Comparison of ENCODE assay signal across 20 mouse cellular contexts in the genomic region with DNA sequence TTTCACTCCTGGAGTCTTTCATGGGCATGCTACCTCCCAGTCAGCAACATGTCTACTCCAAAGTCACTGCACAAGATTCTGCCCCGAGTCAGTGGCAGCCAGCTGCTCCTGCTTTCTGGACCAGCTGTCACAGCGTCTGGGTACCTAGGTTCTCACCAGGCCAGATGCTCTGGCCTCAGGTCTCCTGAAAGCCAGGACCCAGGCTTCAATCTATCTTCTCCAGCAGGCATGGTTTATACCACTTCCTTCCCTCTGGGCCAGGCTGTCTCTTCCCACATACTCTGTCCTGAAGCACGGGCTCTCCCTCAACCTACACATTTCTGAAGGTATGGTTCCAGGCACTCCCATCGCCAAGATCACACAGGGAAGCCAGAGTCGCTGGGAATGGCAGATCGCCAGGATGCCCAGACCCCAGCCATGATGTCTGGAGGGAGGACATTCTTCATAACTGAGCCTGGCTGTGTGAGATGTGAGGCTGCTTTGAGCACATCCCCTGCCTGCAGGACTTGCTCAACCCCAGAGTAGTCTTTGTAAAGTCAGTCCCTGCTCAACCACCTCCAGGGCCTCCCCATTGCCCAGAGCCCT. TPM values are rescaled to one million over a fixed set of nuclear protein-coding genes. Genes with fewer than 3 reads are reported as not detected.
"Had no signal": no experiment of that assay in that cellular context is flagged by ENCODE, and none has a peak within 500 bp of the region (broad histone marks: within the 10 kb centered on the region; RNA-seq: fewer than 3 reads in every experiment).

No protein-coding gene starts in this region.

- H3K4me1 ChIP-seq: midbrain, embryonic 10.5 days; midbrain, embryonic 15.5 days; neural tube, embryonic 13.5 days had no signal

- H3K36me3 ChIP-seq: limb, embryonic 12.5 days; midbrain, embryonic 10.5 days; midbrain, embryonic 15.5 days; neural tube, embryonic 13.5 days; stomach, embryonic 15.5 days had no signal

- H3K27me3 ChIP-seq: limb, embryonic 12.5 days; midbrain, embryonic 15.5 days; neural tube, embryonic 13.5 days; stomach, embryonic 15.5 days had no signal

- DNase-seq: kidney, adult 18-20 months; kidney, postnatal 10 days; kidney, postnatal 4 days; lung, adult 18-20 months; lung, postnatal 36 days; retina, postnatal 1 day; right cerebral cortex, postnatal 4 days; spleen, adult 18-20 months; thymus, adult 2 months; thymus, postnatal 25 days had no signal

- H3K9me3 ChIP-seq: limb, embryonic 12.5 days; midbrain, embryonic 10.5 days; midbrain, embryonic 15.5 days; neural tube, embryonic 13.5 days; stomach, embryonic 15.5 days had no signal

- H3K9ac ChIP-seq: limb, embryonic 12.5 days; liver, embryonic 14.5 days; midbrain, embryonic 15.5 days; neural tube, embryonic 13.5 days; stomach, embryonic 15.5 days had no signal

- ATAC-seq: midbrain, embryonic 15.5 days had no signal

- H3K4me3 ChIP-seq: layer of hippocampus, adult 2 months; limb, embryonic 12.5 days; midbrain, embryonic 10.5 days; midbrain, embryonic 15.5 days; neural tube, embryonic 13.5 days; stomach, embryonic 15.5 days had no signal

- H3K27ac ChIP-seq: layer of hippocampus, adult 2 months; limb, embryonic 12.5 days; liver, embryonic 14.5 days; midbrain, embryonic 10.5 days; midbrain, embryonic 15.5 days; neural tube, embryonic 13.5 days; stomach, embryonic 15.5 days had no signal

- H3K4me2 ChIP-seq: limb, embryonic 12.5 days; midbrain, embryonic 15.5 days; neural tube, embryonic 13.5 days; stomach, embryonic 15.5 days had no signal

RNA-seq across cellular contexts. Expression of a gene that starts 17.2 kb away (rescaled TPM):
- polyA plus RNA-seq: midbrain, embryonic 10.5 days had no signal

RNA-seq across cellular contexts. Expression of a gene that starts 21.2 kb away (rescaled TPM):
- total RNA-seq: left cerebral cortex, adult 18-20 months; liver, adult 2 months; megakaryocyte, adult 5-6 weeks had no signal
- polyA plus RNA-seq: liver, adult 2 months; liver, embryonic 14.5 days; midbrain, embryonic 10.5 days had no signal
